Mouse (Mus musculus) lung, embryonic 15.5 days (tissue): ENCODE results near the gene Tet3. TPM values are rescaled to one million over a fixed set of nuclear protein-coding genes. Genes with fewer than 3 reads are reported as not detected.

Source experiments
- ATAC-seq: fragments of 200-750 bp; cut with Nextera tagmentation; 2 replicates; pipeline ENCODE4 v1.8.0; 2017; ENCODE audit warnings: moderate number of reproducible peaks, borderline replicate concordance; ENCODE audit not compliant: low FRiP score, low TSS enrichment; ENCODE audit errors: extremely low read depth
- H3K27ac ChIP-seq: fragments of 300-500 bp; sonication (generic); 2 replicates; pipeline ENCODE4 v1.5.1; 2015; ENCODE audit warnings: moderate library complexity, mild to moderate bottlenecking, inconsistent platforms
- H3K27me3 ChIP-seq: fragments of 300-500 bp; sonication (generic); 2 replicates; pipeline ENCODE4 v1.6.1; 2015; ENCODE audit warnings: inconsistent platforms
- H3K36me3 ChIP-seq: fragments of 300-500 bp; sonication (generic); 2 replicates; pipeline ENCODE4 v1.6.1; 2015; ENCODE audit warnings: inconsistent platforms
- H3K4me1 ChIP-seq: fragments of 300-500 bp; sonication (generic); 2 replicates; pipeline ENCODE4 v1.6.1; 2015; ENCODE audit warnings: inconsistent platforms
- H3K4me2 ChIP-seq: fragments of 300-500 bp; sonication (generic); 2 replicates; pipeline ENCODE4 v1.6.1; 2015; ENCODE audit warnings: inconsistent platforms, mild to moderate bottlenecking, moderate library complexity
- H3K4me3 ChIP-seq: fragments of 300-500 bp; sonication (generic); 2 replicates; pipeline ENCODE4 v1.5.1; 2015; ENCODE audit warnings: mild to moderate bottlenecking, inconsistent platforms
- H3K9ac ChIP-seq: fragments of 300-500 bp; sonication (generic); 2 replicates; pipeline ENCODE4 v1.6.1; 2015; ENCODE audit warnings: inconsistent platforms
- H3K9me3 ChIP-seq: fragments of 300-500 bp; sonication (generic); 2 replicates; pipeline ENCODE4 v1.6.1; 2016; ENCODE audit warnings: inconsistent platforms
- WGBS: fragments of 180-500 bp; shearing (Covaris S2); methylation state at CpG from one replicate; pipeline ENCODE4 v1.1.7; 2015; 5-methylcytosine and 5-hydroxymethylcytosine counted together
- polyA plus RNA-seq: library from polyadenylated mRNA; unstranded; fragments of >200 nt; fragmentation: Nextera tagmentation; extraction: Ambion mirVana; gene quantifications from 2 replicates; pipeline ENCODE4 v1.2.1, GENCODE M21; 2015

The Tet3 gene
- polyA plus RNA-seq, 1 experiment from 2014 or later, result 37.1 TPM

DNA sequence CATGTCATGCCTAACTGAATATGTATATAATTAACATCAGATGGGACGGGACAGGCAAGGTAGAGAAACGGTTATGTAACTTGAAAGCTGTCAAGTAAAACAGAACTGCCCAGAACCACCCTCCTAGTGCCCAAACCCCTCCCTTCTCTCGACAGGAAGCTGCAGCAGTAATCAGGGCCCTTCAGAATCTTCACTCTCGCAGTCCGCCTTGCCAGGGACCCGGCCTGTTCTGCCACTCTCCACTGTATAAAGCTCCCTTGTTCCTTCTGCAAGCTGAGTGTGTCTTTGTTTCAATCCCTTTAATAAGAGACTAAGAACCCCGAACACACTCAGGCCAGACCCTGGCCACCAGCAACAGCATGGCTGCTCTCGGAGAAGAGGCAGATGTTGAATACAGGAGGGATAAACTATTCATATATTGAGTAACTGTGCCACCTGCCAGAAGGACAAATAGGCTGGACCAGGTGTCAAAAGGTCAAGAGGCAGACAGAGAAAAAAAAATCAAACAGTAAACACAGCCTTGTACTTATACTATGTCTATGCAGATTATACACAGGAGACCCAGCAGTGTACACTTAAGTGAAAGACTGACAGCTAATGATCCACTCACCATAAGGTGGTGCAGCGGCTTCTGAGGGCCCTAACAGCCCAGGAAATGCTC lies 48.7 kb downstream of the Tet3 start:
- Histone ChIP-seq H3K4me3 (no peak overlapping the region), H3K27me3 (no peaks in the 10 kb centered on the region), H3K9me3 (no peaks in the 10 kb centered on the region), H3K27ac (peak overlapping the region; percentile 45), H3K36me3 (peaks cover 8% of the 10 kb centered on the region), H3K4me1 (peaks cover 55% of the 10 kb centered on the region), H3K4me2 (no peak overlapping the region), H3K9ac (no peak overlapping the region)
- no peak for ATAC-seq
- 42% methylated on average over 9 of the region's 9 CpGs for WGBS

DNA sequence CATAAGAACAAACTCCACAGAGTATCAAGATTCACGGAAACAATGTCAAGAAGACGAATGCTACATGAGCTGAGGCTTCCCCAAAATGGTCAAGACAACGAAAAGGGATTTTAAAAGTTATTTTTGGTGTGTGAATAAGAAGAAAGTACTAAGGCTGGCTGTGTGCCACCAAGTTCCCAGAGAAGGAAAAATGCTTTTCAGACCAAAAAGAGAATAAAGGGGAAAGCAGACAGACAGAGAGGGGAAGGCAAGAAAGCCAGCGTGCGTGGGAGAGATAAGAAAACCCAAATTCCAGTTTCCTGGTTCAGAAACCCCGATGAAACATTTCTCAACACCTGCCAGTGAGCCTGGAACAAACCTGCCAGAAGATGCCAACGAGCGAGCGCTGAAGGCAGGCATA lies 50.4 kb downstream of the Tet3 start:
- no peaks in the 10 kb centered on the region for H3K9me3 ChIP-seq
- H3K36me3 ChIP-seq, result peaks cover 19% of the 10 kb centered on the region
- no peak for ATAC-seq
- no peak overlapping the region for H3K4me2 ChIP-seq
- H3K27me3 ChIP-seq, result no peaks in the 10 kb centered on the region
- no peak overlapping the region for H3K4me3 ChIP-seq
- no peak overlapping the region for H3K9ac ChIP-seq
- H3K27ac ChIP-seq, result 0 out of 2 replicates have a peak overlapping the region, but pooled peaks have one; percentile 47
- H3K4me1 ChIP-seq, result peaks cover 44% of the 10 kb centered on the region
- 65% methylated on average over 9 of the region's 9 CpGs for WGBS

DNA sequence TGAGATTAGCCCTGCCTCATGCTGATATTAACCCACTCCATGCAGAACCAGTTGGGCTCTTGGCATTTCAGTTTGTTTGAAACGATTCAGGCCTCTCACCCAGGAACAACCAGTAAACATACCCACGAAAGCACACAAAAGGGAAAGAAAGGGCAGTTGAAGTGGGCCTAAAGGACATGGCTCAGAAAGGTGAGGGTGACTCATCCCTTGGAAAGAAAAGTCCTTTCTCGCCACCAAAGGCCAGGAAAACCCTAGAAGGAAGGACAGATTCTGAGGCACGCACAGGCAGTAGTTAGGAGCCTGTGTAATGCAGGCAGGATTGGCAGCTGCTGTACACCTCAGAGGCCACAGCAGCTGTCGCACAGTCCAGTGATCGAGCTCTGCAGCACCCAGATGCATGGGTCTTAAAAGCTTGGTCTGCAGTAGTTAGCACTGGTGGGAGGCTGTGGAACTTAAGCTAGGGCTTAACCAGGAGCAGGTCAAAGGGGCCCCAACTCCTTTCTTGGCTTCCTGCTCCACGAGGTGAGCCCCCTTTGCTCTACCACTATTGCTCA lies 53.3 kb downstream of the Tet3 start:
- H3K4me2 ChIP-seq, result no peak overlapping the region
- WGBS, result 80% methylated on average over 7 of the region's 7 CpGs
- H3K27ac ChIP-seq, result no peak overlapping the region
- H3K4me3 ChIP-seq, result no peak overlapping the region
- no peak for ATAC-seq
- H3K4me1 ChIP-seq, result peaks cover 18% of the 10 kb centered on the region
- H3K27me3 ChIP-seq, result no peaks in the 10 kb centered on the region
- no peak overlapping the region for H3K9ac ChIP-seq
- H3K36me3 ChIP-seq, result peaks cover 45% of the 10 kb centered on the region
- no peaks in the 10 kb centered on the region for H3K9me3 ChIP-seq

DNA sequence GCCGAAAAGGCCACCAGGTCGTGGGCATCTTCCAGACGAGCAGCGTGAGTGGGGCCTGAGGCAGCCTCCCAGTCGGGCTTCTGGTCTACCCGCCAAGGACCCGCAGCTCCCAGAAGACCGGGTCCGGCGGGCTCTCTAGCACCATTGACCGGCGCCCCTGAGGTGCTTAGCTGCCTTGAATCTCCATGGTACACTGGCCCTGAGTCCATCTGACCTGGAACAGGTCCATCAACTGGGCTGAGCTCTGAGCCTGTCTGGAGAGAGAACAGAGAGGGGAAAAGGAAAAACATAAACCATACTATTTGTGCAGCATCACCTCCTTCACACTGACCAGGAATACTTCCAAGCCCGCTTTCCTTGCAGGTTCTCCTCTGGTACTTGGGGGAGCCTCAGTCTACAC lies 54.3 kb downstream of the Tet3 start:
- 96% methylated on average over 13 of the region's 13 CpGs for WGBS
- ATAC-seq, result no peak
- Histone ChIP-seq H3K36me3 (peaks cover 45% of the 10 kb centered on the region), H3K27ac (no peak overlapping the region), H3K27me3 (no peaks in the 10 kb centered on the region), H3K9me3 (no peaks in the 10 kb centered on the region), H3K4me1 (peaks cover 8% of the 10 kb centered on the region), H3K4me3 (no peak overlapping the region), H3K9ac (no peak overlapping the region), H3K4me2 (no peak overlapping the region)

DNA sequence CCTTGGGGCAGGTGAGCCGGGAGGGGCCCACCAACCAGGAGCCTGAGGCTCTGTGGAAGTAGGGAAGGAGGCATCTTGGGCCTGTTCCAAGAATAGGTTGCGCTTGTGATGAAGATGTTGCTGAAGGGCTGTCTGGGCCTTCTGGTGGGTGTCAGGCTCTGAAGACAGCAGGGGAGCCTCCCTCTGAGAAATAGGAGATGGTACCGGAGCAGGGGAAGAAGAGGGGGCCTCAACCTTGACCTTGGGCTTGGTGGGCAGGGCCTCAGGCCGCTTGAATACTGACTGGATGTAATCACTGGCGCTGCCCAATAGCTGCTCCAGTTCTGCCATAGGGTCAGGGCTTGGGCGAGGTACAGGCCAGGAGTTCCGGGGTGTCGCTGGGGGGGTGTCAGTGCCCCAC lies 55.4 kb downstream of the Tet3 start:
- Histone ChIP-seq H3K27ac (no peak overlapping the region), H3K4me3 (no peak overlapping the region), H3K4me2 (no peak overlapping the region), H3K4me1 (peaks cover under 1% of the 10 kb centered on the region; the same call in 1 of the 2 replicates), H3K27me3 (no peaks in the 10 kb centered on the region), H3K36me3 (peaks cover 50% of the 10 kb centered on the region), H3K9me3 (no peaks in the 10 kb centered on the region), H3K9ac (no peak overlapping the region)
- 94% methylated on average over 8 of the region's 8 CpGs for WGBS
- ATAC-seq, result no peak

DNA sequence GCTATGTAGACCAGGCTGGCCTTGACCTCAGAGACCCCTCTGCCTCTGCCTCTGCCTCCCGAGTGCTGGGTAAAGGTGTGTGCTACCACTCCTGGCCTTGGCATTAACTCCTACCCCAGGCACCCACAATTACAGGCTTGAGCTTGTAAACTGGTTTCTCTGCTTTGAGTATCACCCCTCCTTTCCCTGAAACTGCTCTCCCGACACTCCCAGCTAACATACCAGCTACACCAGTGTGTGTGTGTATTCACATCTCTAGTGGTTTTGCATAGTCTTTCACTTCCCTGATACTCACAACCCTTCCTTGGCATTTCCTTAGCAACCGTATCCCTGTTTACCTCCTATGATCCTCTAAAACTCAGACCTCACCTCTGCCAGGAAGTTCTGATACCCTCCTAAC lies 59.1 kb downstream of the Tet3 start:
- no peaks in the 10 kb centered on the region for H3K27me3 ChIP-seq
- no peak overlapping the region for H3K4me2 ChIP-seq
- no peak overlapping the region for H3K4me3 ChIP-seq
- H3K27ac ChIP-seq, result no peak overlapping the region
- peaks cover 72% of the 10 kb centered on the region for H3K36me3 ChIP-seq
- 79% methylated on average over 3 of the region's 3 CpGs for WGBS
- H3K9me3 ChIP-seq, result no peaks in the 10 kb centered on the region
- no peaks in the 10 kb centered on the region for H3K4me1 ChIP-seq
- ATAC-seq, result no peak
- no peak overlapping the region for H3K9ac ChIP-seq

DNA sequence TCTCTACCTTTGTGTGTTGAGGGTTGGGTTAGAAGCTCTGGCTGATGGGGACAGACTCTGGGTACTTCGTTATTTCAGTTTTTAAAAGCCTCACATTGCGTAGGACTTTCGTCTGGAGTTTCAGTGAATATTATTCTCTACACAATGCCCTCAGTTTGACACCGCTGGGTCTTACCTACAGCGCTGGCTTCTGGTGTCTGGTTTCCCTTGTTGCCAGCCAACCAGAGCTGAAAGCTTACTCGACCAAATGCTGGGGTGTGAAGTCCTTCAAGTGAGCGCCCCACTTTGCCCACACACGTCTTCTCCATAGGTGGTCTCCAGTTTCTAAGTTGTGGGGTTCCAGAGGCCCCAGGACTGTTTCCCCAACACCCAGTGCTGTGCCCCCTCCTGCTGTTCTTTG lies 61.2 kb downstream of the Tet3 start:
- Histone ChIP-seq H3K4me1 (peaks cover 9% of the 10 kb centered on the region; the same call in 1 of the 2 replicates), H3K27ac (no peak overlapping the region), H3K9me3 (no peaks in the 10 kb centered on the region), H3K4me3 (no peak overlapping the region), H3K27me3 (no peaks in the 10 kb centered on the region), H3K4me2 (no peak overlapping the region), H3K36me3 (peaks cover 62% of the 10 kb centered on the region), H3K9ac (no peak overlapping the region)
- no peak for ATAC-seq
- 72% methylated on average over 8 of the region's 8 CpGs for WGBS

DNA sequence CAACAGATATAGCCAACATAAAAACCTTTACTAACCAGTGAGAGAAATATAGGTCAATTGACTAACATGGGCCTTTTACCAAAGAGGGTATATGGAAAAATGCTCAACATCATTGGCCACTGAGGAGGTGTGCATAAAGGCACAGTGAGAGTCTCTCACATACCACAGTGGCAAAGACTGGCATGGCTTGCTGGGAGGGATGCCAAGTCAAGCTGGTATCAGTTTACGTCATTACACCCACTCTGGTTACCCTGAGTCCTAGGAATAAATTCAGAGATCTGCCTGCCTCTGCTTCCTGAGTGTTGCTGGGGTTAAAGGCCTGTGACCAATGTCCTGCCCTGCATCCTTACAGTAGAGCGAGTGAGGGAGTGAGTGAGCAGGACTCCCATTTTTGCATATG lies 62.2 kb downstream of the Tet3 start:
- ATAC-seq, result no peak
- peaks cover 17% of the 10 kb centered on the region; the same call in 1 of the 2 replicates for H3K4me1 ChIP-seq
- no peak overlapping the region for H3K4me2 ChIP-seq
- H3K9me3 ChIP-seq, result no peaks in the 10 kb centered on the region
- H3K4me3 ChIP-seq, result no peak overlapping the region
- no peak overlapping the region for H3K27ac ChIP-seq
- H3K27me3 ChIP-seq, result no peaks in the 10 kb centered on the region
- WGBS, result 94% methylated on average over 2 of the region's 2 CpGs
- H3K36me3 ChIP-seq, result peaks cover 53% of the 10 kb centered on the region
- H3K9ac ChIP-seq, result no peak overlapping the region

DNA sequence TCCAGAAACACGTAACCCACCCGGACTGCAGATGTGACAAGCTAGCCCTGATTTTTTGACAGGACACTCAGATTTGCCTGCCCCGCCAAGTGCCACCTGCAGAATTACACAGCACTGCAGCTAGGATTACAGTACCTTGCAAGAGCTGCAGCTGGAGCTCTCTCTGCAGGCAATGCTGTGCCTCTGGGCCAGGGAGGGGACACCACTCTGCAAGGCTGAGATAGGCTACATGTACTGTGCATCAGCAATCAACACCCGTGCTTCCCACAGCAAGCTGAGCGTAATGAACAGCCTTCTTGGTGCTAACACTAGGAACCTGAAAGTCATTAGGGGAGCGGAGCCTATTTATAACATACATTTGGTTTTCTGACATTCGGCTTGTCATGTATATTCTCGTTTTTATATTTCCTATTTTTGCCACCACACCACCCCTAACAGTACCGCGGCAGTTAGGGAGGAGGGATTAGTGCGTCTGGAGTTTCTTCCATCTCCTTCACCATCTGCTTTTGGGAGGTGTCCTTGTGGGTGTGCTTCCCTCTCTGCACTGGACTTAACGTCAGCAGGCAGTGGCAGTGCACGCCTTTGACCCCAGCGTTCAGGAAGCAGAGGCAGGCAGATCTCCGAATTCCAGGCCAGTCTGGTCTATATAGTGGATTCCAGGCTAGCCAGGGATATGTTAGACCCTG lies 63.2 kb downstream of the Tet3 start:
- H3K27ac ChIP-seq, result no peak overlapping the region
- 91% methylated on average over 15 of the region's 15 CpGs for WGBS
- H3K27me3 ChIP-seq, result no peaks in the 10 kb centered on the region
- no peaks in the 10 kb centered on the region for H3K9me3 ChIP-seq
- peaks cover 53% of the 10 kb centered on the region for H3K36me3 ChIP-seq
- peaks cover 21% of the 10 kb centered on the region; the same call in 1 of the 2 replicates for H3K4me1 ChIP-seq
- H3K9ac ChIP-seq, result no peak overlapping the region
- no peak overlapping the region for H3K4me3 ChIP-seq
- H3K4me2 ChIP-seq, result no peak overlapping the region
- ATAC-seq, result no peak

DNA sequence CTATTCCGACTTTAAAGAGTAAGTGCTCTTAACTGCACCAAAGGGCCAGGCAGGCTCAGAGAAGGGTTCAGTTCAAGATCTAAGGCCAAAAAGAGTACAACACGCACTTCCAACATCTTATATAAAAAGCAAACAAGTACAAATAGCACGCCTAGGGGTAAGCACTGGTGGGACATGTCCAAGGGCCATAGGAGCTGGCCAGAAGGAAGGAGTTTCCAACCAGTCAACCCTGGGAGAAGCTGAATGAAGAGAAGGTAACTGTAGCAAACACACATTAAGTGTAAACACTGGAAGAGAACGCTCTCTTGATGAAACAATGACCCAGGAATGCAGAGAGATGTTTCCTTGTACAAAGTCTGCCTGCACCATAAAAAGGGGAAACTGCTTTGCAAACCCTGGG lies 64.8 kb downstream of the Tet3 start:
- H3K36me3 ChIP-seq, result peaks cover 56% of the 10 kb centered on the region
- H3K9ac ChIP-seq, result no peak overlapping the region
- WGBS, result 70% methylated on average over 4 of the region's 4 CpGs
- H3K27ac ChIP-seq, result 0 out of 2 replicates have a peak overlapping the region, but pooled peaks have one; percentile 23
- no peaks in the 10 kb centered on the region for H3K27me3 ChIP-seq
- H3K9me3 ChIP-seq, result no peaks in the 10 kb centered on the region
- H3K4me3 ChIP-seq, result no peak overlapping the region
- no peak for ATAC-seq
- H3K4me1 ChIP-seq, result peaks cover 21% of the 10 kb centered on the region; the same call in 1 of the 2 replicates
- H3K4me2 ChIP-seq, result no peak overlapping the region

DNA sequence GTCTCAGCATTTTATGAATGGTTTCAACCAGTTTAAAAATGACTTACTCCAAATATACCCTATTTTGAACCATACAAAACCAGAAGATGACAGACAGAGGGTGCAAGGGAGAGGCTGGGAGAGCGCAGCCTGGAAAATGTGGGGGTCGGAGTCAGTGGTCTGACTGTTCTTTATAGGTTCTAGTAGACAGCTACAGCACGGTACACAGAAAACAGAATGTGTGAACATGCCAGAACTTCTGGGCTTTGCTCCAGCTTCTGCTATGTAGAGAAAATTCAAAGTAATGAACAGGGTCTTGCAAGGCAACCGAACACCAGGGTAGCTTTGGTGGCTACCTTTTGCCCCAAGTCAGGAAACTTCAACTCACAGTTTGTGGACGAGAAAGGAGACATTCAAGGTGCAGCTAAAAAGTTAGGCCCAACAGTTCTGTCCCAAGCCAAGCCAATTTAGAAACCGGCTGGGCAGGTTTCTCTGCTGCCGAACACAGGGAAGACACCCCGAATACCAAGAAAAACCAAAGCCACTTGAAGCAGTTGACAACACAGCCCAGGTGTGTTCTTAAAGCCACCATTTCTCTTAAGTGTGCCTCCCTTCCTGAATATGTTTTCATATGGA lies 66.6 kb downstream of the Tet3 start:
- Histone ChIP-seq H3K36me3 (peaks cover 43% of the 10 kb centered on the region), H3K9me3 (no peaks in the 10 kb centered on the region), H3K9ac (no peak overlapping the region), H3K4me1 (peaks cover 21% of the 10 kb centered on the region; the same call in 1 of the 2 replicates), H3K27ac (peak overlapping the region; percentile 8; the same call in 1 of the 2 replicates), H3K4me2 (no peak overlapping the region), H3K4me3 (no peak overlapping the region), H3K27me3 (no peaks in the 10 kb centered on the region)
- WGBS, result 66% methylated on average over 8 of the region's 8 CpGs
- ATAC-seq, result no peak
